Mouse (Mus musculus) neural tube, embryonic 13.5 days (tissue): ENCODE measurements around the gene Ccdc47. TPM values are rescaled to one million over a fixed set of nuclear protein-coding genes. Genes with fewer than 3 reads are reported as not detected.
A peak's percentile ranks its signal among the peaks of the same experiment; 100 is the strongest.
"Not testable (repeated sequence)": the region's sequence is repeated elsewhere in the genome, so short reads cannot be mapped to it uniquely, and the experiment has no call there.

Experiments
- ATAC-seq: fragments of 200-750 bp; cut with Nextera tagmentation; 2 replicates; pipeline ENCODE4 v1.8.0; 2017; ENCODE audit warnings: low read depth, mild to moderate bottlenecking, moderate TSS enrichment, moderate library complexity
- H3K27ac ChIP-seq: fragments of 300-500 bp; sonication (generic); replicated peaks from 2 replicates; pipeline ENCODE4 v1.5.1; 2015; ENCODE audit warnings: moderate library complexity, mild to moderate bottlenecking, inconsistent platforms
- H3K27me3 ChIP-seq: fragments of 300-500 bp; sonication (generic); 2 replicates; pipeline ENCODE4 v1.6.1; 2015; ENCODE audit warnings: mild to moderate bottlenecking, inconsistent platforms
- H3K36me3 ChIP-seq: fragments of 300-500 bp; sonication (generic); 2 replicates; pipeline ENCODE4 v1.6.1; 2015; ENCODE audit warnings: mild to moderate bottlenecking, inconsistent platforms
- H3K4me1 ChIP-seq: fragments of 300-500 bp; sonication (generic); replicated peaks from 2 replicates; pipeline ENCODE4 v1.6.1; 2015; ENCODE audit warnings: inconsistent platforms
- H3K4me2 ChIP-seq: fragments of 300-500 bp; sonication (generic); 2 replicates; pipeline ENCODE4 v1.6.1; 2015; ENCODE audit warnings: inconsistent platforms, mild to moderate bottlenecking, moderate library complexity
- H3K4me3 ChIP-seq: fragments of 300-500 bp; sonication (generic); 2 replicates; pipeline ENCODE4 v1.5.1; 2015; ENCODE audit warnings: mild to moderate bottlenecking, inconsistent platforms
- H3K9ac ChIP-seq: fragments of 300-500 bp; sonication (generic); 2 replicates; pipeline ENCODE4 v1.6.1; 2015; ENCODE audit warnings: moderate library complexity, mild to moderate bottlenecking, inconsistent platforms
- H3K9me3 ChIP-seq: fragments of 300-500 bp; sonication (generic); 2 replicates; pipeline ENCODE4 v1.6.1; 2016; ENCODE audit warnings: inconsistent platforms
- WGBS: fragments of 180-500 bp; shearing (Covaris S2); methylation state at CpG from one replicate; pipeline ENCODE4 v1.1.7; 2015; 5-methylcytosine and 5-hydroxymethylcytosine counted together
- polyA plus RNA-seq: library from polyadenylated mRNA; unstranded; fragments of >200 nt; fragmentation: Nextera tagmentation; extraction: Ambion mirVana; gene quantifications from 2 replicates; pipeline ENCODE4 v1.2.1, GENCODE M21; 2015

Gene Ccdc47
- 96.7 and 111 TPM in 2 replicates for polyA plus RNA-seq

DNA sequence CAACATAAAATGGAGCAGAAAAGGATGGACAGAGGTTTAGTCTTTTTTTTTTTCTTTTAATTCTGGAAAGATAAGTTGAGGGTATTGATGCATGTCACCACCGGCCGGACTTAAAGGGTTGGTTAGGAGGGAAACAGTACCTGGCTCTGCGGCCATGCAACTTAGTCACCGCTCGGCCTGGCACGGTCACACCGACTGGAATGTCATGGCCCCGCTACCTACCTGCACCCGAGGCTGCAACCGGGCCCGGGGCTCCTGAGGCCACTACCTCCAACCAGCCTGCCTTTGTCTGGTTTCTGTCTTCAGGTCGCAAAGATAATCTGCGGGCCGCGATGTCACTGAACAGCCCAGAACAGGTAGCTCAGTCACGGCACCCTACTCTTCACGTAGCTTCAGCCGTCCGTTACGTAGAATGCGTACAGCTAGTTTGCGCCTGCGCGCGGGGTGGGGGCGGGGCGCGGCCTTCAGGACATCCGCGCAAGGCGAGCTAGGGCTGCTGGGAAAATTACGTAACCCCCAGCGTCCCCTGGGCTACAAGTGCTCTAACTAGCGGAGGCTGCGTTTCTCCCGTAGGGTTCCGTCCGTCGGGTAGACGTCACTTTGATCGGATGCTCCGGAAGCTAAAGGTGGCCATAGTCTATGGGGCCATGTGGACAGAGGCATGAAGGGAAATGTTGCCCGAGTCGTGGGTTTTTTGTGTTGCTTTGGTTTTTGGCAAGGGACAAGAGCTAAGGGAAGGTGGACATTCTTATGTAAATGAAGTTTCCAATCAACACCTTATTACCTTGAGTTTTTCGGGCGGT lies at the start of gene Ccdc47:
Gene Ccdc47 (minus strand): TSS at position 418 of the 803 bp plus-strand sequence.
- H3K36me3 ChIP-seq: peaks cover 22% of the 10 kb centered on the region
- ATAC-seq: peak; percentile 98
- peak within 1 kb of the TSS; percentile 97 for H3K27ac ChIP-seq
- peak within 1 kb of the TSS; percentile 98 for H3K9ac ChIP-seq
- H3K4me2 ChIP-seq: peak within 1 kb of the TSS; percentile 81
- H3K4me3 ChIP-seq: peak within 1 kb of the TSS; percentile 97
- WGBS: under 1% methylated on average over 46 of the region's 46 CpGs
- H3K27me3 ChIP-seq: no peaks in the 10 kb centered on the region
- no peaks in the 10 kb centered on the region for H3K9me3 ChIP-seq
- H3K4me1 ChIP-seq: peaks cover 60% of the 10 kb centered on the region

DNA sequence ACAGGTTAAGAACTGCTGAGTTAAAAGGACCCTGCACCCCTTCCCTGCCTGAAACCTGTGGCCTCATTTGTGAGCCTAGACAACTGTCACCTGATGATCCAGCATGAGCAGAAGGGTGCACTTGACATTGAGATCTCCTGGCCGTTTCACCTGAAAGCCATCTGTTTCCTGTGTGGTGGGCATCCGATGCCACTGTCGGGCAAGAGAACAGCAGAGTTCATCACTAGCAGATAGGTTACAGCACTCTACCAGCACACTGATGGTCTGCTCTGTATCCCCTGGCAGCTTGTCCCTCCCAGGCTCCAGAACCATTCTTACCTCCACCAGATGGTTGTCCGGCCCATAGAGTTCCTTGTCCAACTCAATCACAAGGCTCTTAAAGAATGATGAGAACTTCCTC lies 49.4 kb upstream of the Ccdc47 start:
- H3K36me3 ChIP-seq: peaks cover 68% of the 10 kb centered on the region
- H3K9ac ChIP-seq: no peak overlapping the region
- no peaks in the 10 kb centered on the region for H3K27me3 ChIP-seq
- no peak overlapping the region for H3K4me2 ChIP-seq
- 94% methylated on average over 4 of the region's 4 CpGs for WGBS
- H3K27ac ChIP-seq: no peak overlapping the region
- no peaks in the 10 kb centered on the region for H3K9me3 ChIP-seq
- peaks cover 40% of the 10 kb centered on the region for H3K4me1 ChIP-seq
- ATAC-seq: no peak
- no peak overlapping the region for H3K4me3 ChIP-seq

DNA sequence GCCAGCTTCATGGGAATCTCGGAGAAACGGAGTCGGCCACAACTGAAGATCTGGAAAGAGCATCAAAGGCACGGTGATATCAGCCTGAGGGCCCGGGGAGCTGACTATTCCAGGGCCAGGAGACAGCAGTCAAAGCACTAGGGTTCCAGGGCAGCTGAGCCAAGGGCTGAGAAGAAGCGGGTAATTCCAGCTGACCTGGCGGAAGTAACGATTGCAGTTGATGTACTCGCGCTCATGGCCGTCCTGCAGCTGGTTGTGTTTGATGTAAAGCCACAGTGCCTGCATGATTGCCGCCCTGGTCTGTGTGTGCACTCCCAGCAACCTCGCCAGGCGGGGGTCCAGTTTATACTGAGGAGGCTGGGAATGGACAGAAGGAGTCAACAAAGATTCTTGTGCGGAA lies 48.8 kb upstream of the Ccdc47 start:
- Histone ChIP-seq H3K36me3 (peaks cover 70% of the 10 kb centered on the region), H3K9ac (no peak overlapping the region), H3K4me3 (no peak overlapping the region), H3K27ac (no peak overlapping the region), H3K4me1 (peaks cover 34% of the 10 kb centered on the region), H3K4me2 (no peak overlapping the region), H3K9me3 (no peaks in the 10 kb centered on the region), H3K27me3 (no peaks in the 10 kb centered on the region)
- no peak for ATAC-seq
- WGBS: 93% methylated on average over 15 of the region's 15 CpGs

DNA sequence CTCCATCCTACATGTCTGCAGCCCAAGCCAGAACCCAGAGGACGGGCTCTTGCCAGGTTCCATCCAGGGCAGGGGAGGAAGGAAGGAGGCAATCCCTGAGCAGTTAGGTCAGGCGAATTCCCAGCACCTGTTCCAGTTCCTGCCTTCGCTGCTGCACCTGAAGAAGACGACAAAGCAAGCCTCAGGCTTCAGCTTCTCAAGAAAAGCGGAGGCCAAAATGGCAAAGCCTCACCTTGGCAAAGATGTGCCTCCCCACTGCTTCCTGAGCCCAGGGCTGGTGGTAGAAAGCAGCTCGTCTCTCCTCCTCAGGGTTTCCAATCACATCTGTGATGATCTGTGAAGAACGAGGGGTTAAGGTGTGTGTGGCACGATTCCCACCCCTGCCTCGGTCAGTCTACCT lies 47.8 kb upstream of the Ccdc47 start:
- H3K9ac ChIP-seq: no peak overlapping the region
- no peaks in the 10 kb centered on the region for H3K27me3 ChIP-seq
- peaks cover 26% of the 10 kb centered on the region for H3K4me1 ChIP-seq
- 95% methylated on average over 9 of the region's 9 CpGs for WGBS
- no peaks in the 10 kb centered on the region for H3K9me3 ChIP-seq
- ATAC-seq: no peak
- no peak overlapping the region for H3K27ac ChIP-seq
- H3K4me3 ChIP-seq: no peak overlapping the region
- H3K36me3 ChIP-seq: peaks cover 80% of the 10 kb centered on the region
- no peak overlapping the region for H3K4me2 ChIP-seq

DNA sequence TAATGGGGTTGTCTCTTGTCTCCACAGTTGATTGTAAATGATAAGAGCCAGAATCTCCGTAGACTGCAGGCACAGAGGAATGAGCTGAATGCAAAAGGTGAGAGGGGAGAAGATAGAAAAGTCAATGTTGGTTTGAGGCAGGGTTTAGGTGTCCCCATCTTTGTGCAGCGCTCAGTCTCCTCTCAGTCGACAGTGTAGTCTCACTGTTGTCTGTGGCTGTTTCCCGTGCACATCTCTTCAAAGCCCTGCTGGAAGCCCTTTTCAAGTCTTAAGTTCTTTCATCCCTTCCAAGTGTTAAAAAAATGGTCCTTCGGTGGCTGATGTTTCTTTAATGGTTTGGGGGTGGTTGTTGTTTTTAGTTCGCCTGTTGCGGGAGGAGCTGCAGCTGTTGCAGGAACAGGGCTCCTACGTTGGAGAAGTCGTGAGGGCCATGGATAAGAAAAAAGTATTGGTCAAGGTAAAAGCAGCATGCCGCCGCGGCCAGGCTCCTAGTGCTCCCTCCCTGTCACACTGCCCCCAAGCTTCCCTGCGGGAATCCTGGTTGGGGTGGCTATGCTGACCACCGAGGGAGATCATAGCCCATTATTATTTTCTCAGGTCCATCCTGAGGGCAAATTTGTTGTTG lies 44.8 kb upstream of the Ccdc47 start:
- Histone ChIP-seq H3K4me2 (no peak overlapping the region), H3K4me1 (peaks cover 22% of the 10 kb centered on the region), H3K27me3 (no peaks in the 10 kb centered on the region), H3K4me3 (no peak overlapping the region), H3K36me3 (peaks cover 74% of the 10 kb centered on the region), H3K27ac (no peak overlapping the region), H3K9me3 (no peaks in the 10 kb centered on the region), H3K9ac (no peak overlapping the region)
- no peak for ATAC-seq
- WGBS: 87% methylated on average over 14 of the region's 14 CpGs

DNA sequence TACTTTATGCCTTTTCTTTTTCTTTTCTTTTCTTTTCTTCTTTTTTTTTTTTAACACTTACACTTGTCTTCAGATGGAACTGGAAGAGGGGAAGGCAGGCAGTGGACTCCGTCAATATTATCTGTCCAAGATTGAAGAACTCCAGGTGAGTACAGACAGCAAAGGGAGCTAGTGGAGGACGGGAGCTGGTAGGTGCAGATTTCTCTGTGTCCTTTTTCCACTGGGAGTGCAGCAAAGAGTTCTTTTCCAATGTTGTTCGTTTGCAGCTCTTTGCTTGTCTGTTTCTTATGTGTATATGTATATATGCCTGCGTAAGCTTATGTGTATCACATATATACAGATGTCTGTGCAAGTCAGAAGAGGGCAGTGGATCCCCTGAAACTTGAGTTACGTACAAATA lies 40.6 kb upstream of the Ccdc47 start:
- Histone ChIP-seq H3K36me3 (peaks cover 56% of the 10 kb centered on the region), H3K27ac (no peak overlapping the region), H3K9ac (peak overlapping the region; percentile 93), H3K4me3 (peak overlapping the region; percentile 86), H3K4me2 (peak overlapping the region; percentile 99), H3K9me3 (no peaks in the 10 kb centered on the region), H3K27me3 (no peaks in the 10 kb centered on the region), H3K4me1 (peaks cover 32% of the 10 kb centered on the region)
- no peak for ATAC-seq
- WGBS: 71% methylated on average over 5 of the region's 5 CpGs

DNA sequence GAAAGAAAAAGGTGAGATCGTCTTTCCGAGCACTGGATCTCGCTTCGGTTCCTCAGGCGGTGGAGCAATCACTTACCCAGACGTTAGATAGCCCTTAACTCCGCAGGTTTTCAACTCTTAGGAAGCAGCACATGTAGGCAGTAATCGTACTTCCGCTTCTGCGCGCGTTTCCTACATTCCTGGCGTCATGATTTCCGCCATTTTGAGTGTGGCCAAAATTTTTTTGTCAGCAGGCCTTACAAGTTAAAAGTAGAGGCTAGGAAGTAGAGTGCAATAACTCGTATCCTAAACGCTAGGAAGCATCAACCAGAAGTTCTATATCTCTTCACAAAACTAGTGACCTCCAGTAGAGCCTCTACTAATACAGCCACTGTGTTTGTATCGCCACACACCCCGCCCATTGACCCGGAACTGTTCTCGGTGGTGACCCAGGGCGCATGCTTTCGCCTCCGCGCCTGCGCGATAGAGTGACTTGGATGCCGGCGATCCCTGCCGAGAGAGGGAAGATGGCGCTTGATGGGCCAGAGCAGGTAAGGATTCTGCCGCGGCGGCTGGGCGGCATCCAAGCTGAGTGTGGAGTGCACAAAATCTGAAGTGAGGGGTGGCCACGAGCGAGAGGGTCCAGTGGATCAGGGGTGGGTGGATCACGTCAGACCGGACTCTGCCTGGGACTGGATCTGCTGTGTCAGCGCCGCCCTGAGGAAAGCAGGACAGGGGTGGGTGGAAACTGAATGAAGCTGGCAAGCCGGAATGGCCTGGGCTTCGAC lies 39.7 kb upstream of the Ccdc47 start, which contains the start of the genes Ftsj3 and Psmc5:
Gene Ftsj3 (minus strand): TSS at position 395 of the 767 bp plus-strand sequence.
Gene Psmc5 (plus strand): TSS at position 470 of the 767 bp plus-strand sequence.
- Histone ChIP-seq H3K27ac (peak within 1 kb of the TSS; percentile 89), H3K4me2 (peak within 1 kb of the TSS; percentile 99), H3K36me3 (peaks cover 56% of the 10 kb centered on the region), H3K4me1 (peaks cover 32% of the 10 kb centered on the region), H3K9me3 (no peaks in the 10 kb centered on the region), H3K4me3 (peak within 1 kb of the TSS; percentile 86), H3K9ac (peak within 1 kb of the TSS; percentile 93), H3K27me3 (no peaks in the 10 kb centered on the region)
- ATAC-seq: peak; percentile 95
- under 1% methylated on average over 42 of the region's 42 CpGs for WGBS

DNA sequence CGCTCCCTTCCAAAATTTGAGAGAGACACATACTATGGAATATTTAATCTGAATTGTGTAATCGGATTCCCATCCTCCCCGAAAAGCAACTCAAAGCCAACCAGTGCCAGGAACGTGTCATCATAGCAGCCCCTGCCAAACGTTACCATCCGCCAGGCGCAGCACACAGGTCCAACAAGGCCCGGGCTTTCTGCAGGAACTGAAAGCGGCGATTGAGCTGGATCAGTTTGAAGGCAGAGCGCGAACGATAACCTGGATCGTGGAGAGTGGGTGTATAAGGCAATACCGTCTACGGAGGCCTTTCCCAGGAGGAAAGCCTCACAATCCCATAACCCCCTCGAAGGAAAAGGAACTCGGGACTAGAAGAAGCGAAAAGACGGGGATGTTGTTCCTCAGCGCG lies 39.0 kb upstream of the Ccdc47 start:
- ATAC-seq: no peak

DNA sequence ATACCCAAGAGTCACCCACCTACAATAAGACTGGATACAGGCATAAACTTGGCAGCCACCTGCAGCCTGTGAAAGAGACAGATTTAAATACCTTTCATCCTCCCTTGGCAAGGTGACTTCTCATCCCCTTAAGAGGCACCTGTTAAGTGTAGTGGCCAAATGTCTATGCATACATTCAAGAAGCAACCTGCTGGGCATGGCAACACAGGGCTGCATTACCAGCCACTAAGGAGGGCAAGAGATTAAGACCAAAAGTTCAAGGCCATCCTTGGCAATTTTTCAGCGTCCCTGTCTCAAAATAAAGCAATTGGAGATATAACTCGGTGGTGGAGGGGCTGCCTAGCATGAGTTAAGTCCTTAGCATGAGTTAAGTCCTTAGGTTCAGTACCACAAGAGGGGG lies 38.6 kb upstream of the Ccdc47 start:
- peaks cover 61% of the 10 kb centered on the region for H3K36me3 ChIP-seq
- WGBS: 20% methylated on average over 2 of the region's 2 CpGs
- no peak overlapping the region for H3K27ac ChIP-seq

More for the DNA sequence above, 39.0 kb upstream of the Ccdc47 start:
- Histone ChIP-seq H3K9ac (peak overlapping the region; percentile 93), H3K4me1 (peaks cover 32% of the 10 kb centered on the region), H3K4me3 (peak overlapping the region; percentile 86), H3K9me3 (no peaks in the 10 kb centered on the region), H3K27me3 (no peaks in the 10 kb centered on the region), H3K36me3 (peaks cover 58% of the 10 kb centered on the region), H3K4me2 (peak overlapping the region; percentile 99), H3K27ac (no peak overlapping the region)
- WGBS: 3% methylated on average over 22 of the region's 22 CpGs

DNA sequence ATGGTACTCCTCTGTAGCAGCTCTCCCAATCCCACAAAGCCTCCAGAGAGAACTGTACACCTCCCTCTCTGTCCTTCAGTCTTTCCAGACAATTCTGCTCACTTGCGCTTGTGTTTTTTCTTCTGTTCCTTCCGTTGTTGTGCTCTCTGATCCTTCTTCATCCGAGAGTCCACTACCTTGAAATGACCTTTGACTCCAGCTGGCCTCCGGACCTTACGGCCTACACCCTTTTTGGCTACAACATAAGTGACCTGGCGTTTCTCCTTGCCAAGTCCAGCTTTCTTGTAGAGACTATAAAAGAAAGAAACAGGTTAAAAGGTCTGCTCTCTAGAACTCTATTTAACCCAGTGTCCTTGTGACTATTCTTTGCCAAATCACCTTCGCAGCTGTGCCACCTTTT lies 33.2 kb upstream of the Ccdc47 start:
- Histone ChIP-seq H3K27me3 (no peaks in the 10 kb centered on the region), H3K9ac (no peak overlapping the region), H3K27ac (no peak overlapping the region), H3K4me2 (no peak overlapping the region), H3K36me3 (peaks cover 99% of the 10 kb centered on the region), H3K9me3 (no peaks in the 10 kb centered on the region), H3K4me3 (no peak overlapping the region), H3K4me1 (peaks cover under 1% of the 10 kb centered on the region; the same call in 1 of the 2 replicates)
- WGBS: 91% methylated on average over 7 of the region's 7 CpGs
- no peak for ATAC-seq

More for the DNA sequence above, 38.6 kb upstream of the Ccdc47 start:
- no peaks in the 10 kb centered on the region for H3K9me3 ChIP-seq
- H3K9ac ChIP-seq: peak overlapping the region; percentile 93
- peak overlapping the region; percentile 86 for H3K4me3 ChIP-seq
- peaks cover 32% of the 10 kb centered on the region for H3K4me1 ChIP-seq
- ATAC-seq: no peak
- peak overlapping the region; percentile 99 for H3K4me2 ChIP-seq
- no peaks in the 10 kb centered on the region for H3K27me3 ChIP-seq

DNA sequence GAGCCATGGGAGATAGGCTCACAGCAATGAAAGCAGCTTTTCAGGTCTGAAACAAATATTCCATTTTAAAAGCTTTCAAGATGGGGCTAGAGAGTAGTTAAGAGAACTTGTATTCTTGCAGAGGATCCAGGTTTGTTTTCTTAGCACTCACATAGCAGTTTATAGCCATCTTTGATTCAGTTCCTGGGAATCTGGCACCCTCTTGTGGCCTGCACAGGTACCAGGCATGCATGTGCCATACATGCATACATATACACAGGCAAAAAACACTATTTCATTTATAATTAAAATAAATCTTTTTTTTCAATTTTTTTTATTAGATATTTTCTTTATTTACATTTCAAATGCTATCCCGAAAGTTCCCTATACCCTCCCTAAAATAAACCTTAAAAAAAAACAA lies 30.7 kb upstream of the Ccdc47 start:
- Histone ChIP-seq H3K4me2 (no peak overlapping the region), H3K36me3 (peaks cover 99% of the 10 kb centered on the region), H3K4me3 (no peak overlapping the region), H3K27ac (no peak overlapping the region), H3K4me1 (no peaks in the 10 kb centered on the region), H3K9ac (no peak overlapping the region), H3K27me3 (no peaks in the 10 kb centered on the region), H3K9me3 (no peaks in the 10 kb centered on the region)
- ATAC-seq: no peak
- 93% methylated on average over 1 of the region's 1 CpGs for WGBS

DNA sequence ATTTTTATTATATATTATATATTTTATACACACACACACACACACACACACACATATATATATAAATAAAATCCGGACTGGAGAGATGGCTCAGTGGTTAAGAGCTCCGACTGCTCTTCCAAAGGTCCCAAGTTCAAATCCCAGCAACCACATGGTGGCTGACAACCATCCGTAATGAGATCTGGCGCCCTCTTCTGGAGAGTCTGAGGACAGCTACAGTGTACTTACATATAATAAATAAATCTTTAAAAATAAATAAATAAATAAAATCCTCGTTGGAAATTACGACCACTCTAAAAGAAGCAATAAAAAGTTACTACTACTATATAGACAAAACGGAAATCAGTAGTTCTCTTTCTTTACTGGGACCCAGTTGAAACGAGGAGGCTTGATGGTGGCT lies 17.8 kb upstream of the Ccdc47 start:
- not testable (repeated sequence) for H3K9me3 ChIP-seq, H3K4me1 ChIP-seq, H3K9ac ChIP-seq, H3K27ac ChIP-seq, H3K27me3 ChIP-seq, ATAC-seq, H3K4me2 ChIP-seq, H3K4me3 ChIP-seq
- WGBS: 80% methylated on average over 8 of the region's 8 CpGs
- H3K36me3 ChIP-seq: peaks cover 83% of the 10 kb centered on the region
